Mouse (Mus musculus): ENCODE results near the gene Ralbp1. TPM values are rescaled to one million over a fixed set of nuclear protein-coding genes. Genes with fewer than 3 reads are reported as not detected.

Gene Ralbp1
- polyA plus RNA-seq, 1 experiment from 2014 or later, result 55.2 TPM

DNA sequence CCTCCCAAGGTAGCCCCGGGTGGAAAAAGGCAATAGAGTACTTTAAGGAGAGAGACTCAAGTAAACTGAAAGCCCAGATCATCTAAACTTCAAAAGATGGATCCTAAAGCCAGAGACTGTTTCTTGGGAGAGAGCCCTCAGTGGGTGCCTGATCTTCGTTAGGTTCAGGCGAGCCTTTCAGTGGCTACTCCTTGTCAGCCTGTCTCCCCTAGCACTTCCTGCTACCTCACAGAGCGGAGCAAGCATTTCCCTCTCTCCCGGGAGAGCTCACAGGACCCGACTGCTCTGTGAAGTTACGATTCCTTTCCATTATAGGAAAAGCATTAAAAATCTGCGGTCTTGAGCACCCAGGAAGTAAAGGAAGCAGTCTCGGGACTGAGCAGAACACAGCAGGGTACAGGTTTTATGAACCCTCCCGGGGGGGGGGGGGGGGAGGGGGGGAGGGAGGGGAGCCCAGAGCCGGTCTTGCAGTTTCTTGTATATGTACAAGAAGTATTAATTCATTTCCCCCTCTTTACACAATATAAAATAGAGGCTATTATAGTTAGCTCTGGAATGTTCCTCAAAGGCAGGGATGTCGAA, 20.8 kb upstream of the Ralbp1 start:
- ATAC-seq (replicated peaks; ENCODE audit: low FRiP score) (no peak), DNase-seq (ENCODE audit: low spot score) (no peak)
- 0 out of 2 replicates have a peak, but pooled peaks cover 2% of the 10 kb centered on the region for H3K9me3 ChIP-seq (ENCODE audit: control insufficient read depth, low read length)
- H3K9ac ChIP-seq (ENCODE audit: low read depth, low read length), result no peak overlapping the region
- peak overlapping the region; percentile 43 for H3K4me2 ChIP-seq
- 35% methylated on average over 11 of the region's 12 CpGs for WGBS
- no peak overlapping the region for H3K27ac ChIP-seq (ENCODE audit: low read depth, low read length)
- H3K4me1 ChIP-seq (replicated peaks; ENCODE audit: control insufficient read depth, insufficient read depth, low read length), result peaks cover 7% of the 10 kb centered on the region
- no peaks in the 10 kb centered on the region for H3K36me3 ChIP-seq (ENCODE audit: control insufficient read depth, insufficient read depth, low read length)
- peak overlapping the region; percentile 3; the same call in 1 of the 2 replicates for H3K4me3 ChIP-seq (ENCODE audit: low read depth, low read length)
- H3K27me3 ChIP-seq (replicated peaks; ENCODE audit: control insufficient read depth, insufficient read depth, low read length), result no peaks in the 10 kb centered on the region

DNA sequence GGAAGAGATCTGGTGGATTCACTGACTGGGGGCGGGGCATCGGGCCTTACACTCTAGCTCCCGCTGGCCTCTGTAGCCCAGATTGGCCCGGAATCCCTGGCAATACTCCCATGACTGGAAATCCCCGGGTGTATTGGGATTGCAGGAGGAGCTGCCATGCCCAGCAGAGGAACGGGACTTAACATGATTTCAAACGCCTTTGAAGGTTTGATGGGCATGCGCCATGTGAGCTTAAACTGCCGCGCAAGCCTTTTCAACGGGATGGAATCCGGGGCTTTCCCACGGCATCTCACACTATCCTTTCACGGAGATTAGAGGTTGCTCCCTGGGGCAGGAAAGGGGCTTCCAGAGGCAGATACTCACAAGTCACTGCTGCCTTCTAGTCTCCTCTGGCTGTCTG, 19.6 kb upstream of the Ralbp1 start:
- no peak for ATAC-seq (replicated peaks; ENCODE audit: low FRiP score)
- WGBS, result 80% methylated on average over 14 of the region's 14 CpGs
- no peak overlapping the region for H3K9ac ChIP-seq (ENCODE audit: low read depth, low read length)

DNA sequence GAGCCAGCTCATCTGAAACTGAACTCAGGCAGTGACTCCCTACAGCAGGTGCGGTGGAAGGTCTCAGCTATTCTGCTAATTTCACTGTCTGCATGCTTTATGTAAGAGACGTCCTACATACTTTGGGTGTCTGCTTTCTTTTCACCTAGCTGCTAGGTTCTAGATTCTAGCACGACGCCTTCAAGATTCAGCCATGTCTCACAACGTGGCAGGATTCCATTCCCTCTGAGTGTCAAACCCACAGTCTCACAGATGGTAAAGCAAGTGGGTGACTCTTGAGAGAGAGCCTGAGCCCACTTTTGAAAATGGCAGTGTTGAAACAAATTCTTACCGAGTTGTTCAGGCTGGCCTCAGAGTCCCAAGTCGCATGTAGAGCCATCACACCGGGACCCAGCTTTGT, 18.2 kb upstream of the Ralbp1 start:
- Histone ChIP-seq H3K4me3 (ENCODE audit: low read depth, low read length) (no peak overlapping the region), H3K9ac (ENCODE audit: low read depth, low read length) (no peak overlapping the region), H3K27me3 (replicated peaks; ENCODE audit: control insufficient read depth, insufficient read depth, low read length) (no peaks in the 10 kb centered on the region), H3K9me3 (ENCODE audit: control insufficient read depth, low read length) (0 out of 2 replicates have a peak, but pooled peaks cover 2% of the 10 kb centered on the region), H3K36me3 (ENCODE audit: control insufficient read depth, insufficient read depth, low read length) (no peaks in the 10 kb centered on the region), H3K4me1 (replicated peaks; ENCODE audit: control insufficient read depth, insufficient read depth, low read length) (peaks cover 7% of the 10 kb centered on the region), H3K4me2 (no peak overlapping the region), H3K27ac (ENCODE audit: low read depth, low read length) (no peak overlapping the region)
- 89% methylated on average over 8 of the region's 8 CpGs for whole genome bisulfite sequencing
- no peak for ATAC-seq (replicated peaks; ENCODE audit: low FRiP score)
- DNase-seq (ENCODE audit: low spot score), result no peak

More for the DNA sequence above, 19.6 kb upstream of the Ralbp1 start:
- Histone ChIP-seq H3K27ac (ENCODE audit: low read depth, low read length) (no peak overlapping the region), H3K4me3 (ENCODE audit: low read depth, low read length) (no peak overlapping the region), H3K9me3 (ENCODE audit: control insufficient read depth, low read length) (0 out of 2 replicates have a peak, but pooled peaks cover 2% of the 10 kb centered on the region), H3K27me3 (replicated peaks; ENCODE audit: control insufficient read depth, insufficient read depth, low read length) (no peaks in the 10 kb centered on the region), H3K36me3 (ENCODE audit: control insufficient read depth, insufficient read depth, low read length) (no peaks in the 10 kb centered on the region), H3K4me2 (no peak overlapping the region), H3K4me1 (replicated peaks; ENCODE audit: control insufficient read depth, insufficient read depth, low read length) (peaks cover 7% of the 10 kb centered on the region)
- DNase-seq (ENCODE audit: low spot score), result no peak

DNA sequence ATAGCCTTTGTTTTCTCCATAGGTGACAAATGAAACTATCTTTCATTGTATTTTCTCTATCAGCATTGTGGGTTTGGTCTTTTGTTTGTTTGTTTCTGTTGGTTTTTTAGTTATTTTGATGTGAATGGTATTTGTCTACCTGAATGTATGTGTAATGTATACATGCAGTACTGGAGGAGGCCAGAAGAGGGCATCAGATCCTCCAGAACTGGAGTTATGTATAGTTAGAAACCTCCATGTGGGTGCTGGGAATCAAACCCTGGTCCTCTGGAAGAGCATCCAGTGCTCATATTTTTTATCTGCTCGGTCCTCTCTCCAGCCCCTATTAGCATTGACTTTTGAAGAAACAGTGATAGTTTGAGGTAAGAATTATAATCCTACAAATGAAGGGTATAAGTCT, 17.4 kb upstream of the Ralbp1 start:
- H3K4me3 ChIP-seq (ENCODE audit: low read depth, low read length), result no peak overlapping the region
- 87% methylated on average over 1 of the region's 1 CpGs for WGBS
- H3K4me1 ChIP-seq (replicated peaks; ENCODE audit: control insufficient read depth, insufficient read depth, low read length), result peaks cover 7% of the 10 kb centered on the region
- DNase-seq (ENCODE audit: low spot score) (no peak), ATAC-seq (replicated peaks; ENCODE audit: low FRiP score) (no peak)
- H3K4me2 ChIP-seq, result no peak overlapping the region
- no peak overlapping the region for H3K27ac ChIP-seq (ENCODE audit: low read depth, low read length)
- no peaks in the 10 kb centered on the region for H3K36me3 ChIP-seq (ENCODE audit: control insufficient read depth, insufficient read depth, low read length)
- 0 out of 2 replicates have a peak, but pooled peaks cover 2% of the 10 kb centered on the region for H3K9me3 ChIP-seq (ENCODE audit: control insufficient read depth, low read length)
- H3K9ac ChIP-seq (ENCODE audit: low read depth, low read length), result no peak overlapping the region
- no peaks in the 10 kb centered on the region for H3K27me3 ChIP-seq (replicated peaks; ENCODE audit: control insufficient read depth, insufficient read depth, low read length)

DNA sequence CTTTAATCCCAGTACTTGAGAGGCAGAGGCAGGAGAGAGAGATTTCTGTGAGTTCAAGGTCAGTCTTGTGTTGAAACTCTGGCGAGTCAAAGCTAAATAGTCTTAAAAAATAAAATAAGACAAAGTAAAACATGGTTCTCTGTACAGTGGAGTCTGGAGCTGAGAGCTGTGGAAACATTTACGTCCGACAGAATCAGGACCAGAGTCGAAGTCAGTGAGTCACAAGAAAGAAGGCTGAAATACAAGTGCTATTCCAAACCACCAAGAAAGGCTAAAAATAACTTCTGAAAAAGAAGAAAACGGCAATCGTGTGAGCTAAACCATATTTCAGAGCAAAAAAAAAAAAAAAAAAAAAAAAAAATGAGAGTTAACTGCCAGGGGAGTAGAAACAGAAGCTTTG, 16.7 kb upstream of the Ralbp1 start:
- Histone ChIP-seq H3K4me3 (ENCODE audit: low read depth, low read length) (no peak overlapping the region), H3K9ac (ENCODE audit: low read depth, low read length) (no peak overlapping the region), H3K4me1 (replicated peaks; ENCODE audit: control insufficient read depth, insufficient read depth, low read length) (peaks cover 6% of the 10 kb centered on the region), H3K27me3 (replicated peaks; ENCODE audit: control insufficient read depth, insufficient read depth, low read length) (no peaks in the 10 kb centered on the region), H3K4me2 (no peak overlapping the region), H3K9me3 (ENCODE audit: control insufficient read depth, low read length) (0 out of 2 replicates have a peak, but pooled peaks cover 2% of the 10 kb centered on the region), H3K27ac (ENCODE audit: low read depth, low read length) (no peak overlapping the region), H3K36me3 (ENCODE audit: control insufficient read depth, insufficient read depth, low read length) (no peaks in the 10 kb centered on the region)
- ATAC-seq (replicated peaks; ENCODE audit: low FRiP score) (no peak), DNase-seq (ENCODE audit: low spot score) (no peak)
- 83% methylated on average over 6 of the region's 6 CpGs for WGBS

DNA sequence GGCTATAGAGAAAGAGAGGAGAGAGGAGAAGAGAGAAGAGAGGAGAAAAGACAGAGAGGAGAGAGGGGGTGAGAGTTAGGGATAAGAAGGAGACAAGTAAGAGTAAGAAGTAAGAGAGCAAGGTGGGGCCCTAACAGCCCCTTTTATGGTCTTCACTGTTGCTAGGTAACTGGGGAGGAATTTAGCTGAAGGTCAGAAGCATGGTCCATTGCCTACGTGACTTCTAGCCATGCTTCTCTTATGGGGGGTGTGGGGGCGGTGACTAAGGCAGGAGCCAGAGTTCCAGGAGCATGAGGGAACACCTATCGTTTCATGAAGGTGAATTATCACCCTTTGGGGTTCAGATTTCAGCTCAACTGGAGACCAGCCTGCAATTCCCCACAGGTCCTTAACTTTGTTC, 10.4 kb upstream of the Ralbp1 start:
- H3K4me1 ChIP-seq (replicated peaks; ENCODE audit: control insufficient read depth, insufficient read depth, low read length), result no peaks in the 10 kb centered on the region
- no peak overlapping the region for H3K27ac ChIP-seq (ENCODE audit: low read depth, low read length)
- no peak overlapping the region for H3K9ac ChIP-seq (ENCODE audit: low read depth, low read length)
- H3K27me3 ChIP-seq (replicated peaks; ENCODE audit: control insufficient read depth, insufficient read depth, low read length), result no peaks in the 10 kb centered on the region
- 76% methylated on average over 3 of the region's 3 CpGs for WGBS
- ATAC-seq (replicated peaks; ENCODE audit: low FRiP score) (no peak), DNase-seq (ENCODE audit: low spot score) (no peak)
- no peak overlapping the region for H3K4me2 ChIP-seq
- no peaks in the 10 kb centered on the region for H3K9me3 ChIP-seq (ENCODE audit: control insufficient read depth, low read length)
- no peak overlapping the region for H3K4me3 ChIP-seq (ENCODE audit: low read depth, low read length)
- H3K36me3 ChIP-seq (ENCODE audit: control insufficient read depth, insufficient read depth, low read length), result no peaks in the 10 kb centered on the region

DNA sequence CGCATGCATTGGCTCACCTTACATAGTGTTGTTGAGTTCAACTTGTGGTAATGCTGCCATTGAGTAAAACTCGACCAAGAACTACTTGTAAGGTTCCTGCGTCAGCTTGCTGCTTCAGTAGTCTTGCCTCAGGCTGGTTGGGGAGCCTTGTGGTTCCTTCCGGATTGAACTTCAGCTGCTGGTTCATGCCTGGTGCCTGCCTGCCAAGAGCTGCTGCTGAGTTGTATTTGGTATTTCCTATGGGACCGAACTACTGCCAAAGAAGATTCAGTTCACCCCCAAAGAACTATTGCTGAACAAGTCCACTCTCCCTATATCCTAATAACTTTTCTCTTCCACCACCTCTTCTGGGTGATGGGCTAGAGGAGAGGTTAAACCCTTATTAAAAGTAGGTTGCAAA, 3.9 kb upstream of the Ralbp1 start:
- Histone ChIP-seq H3K27ac (ENCODE audit: low read depth, low read length) (no peak overlapping the region), H3K4me1 (replicated peaks; ENCODE audit: control insufficient read depth, insufficient read depth, low read length) (no peaks in the 10 kb centered on the region), H3K9ac (ENCODE audit: low read depth, low read length) (no peak overlapping the region), H3K36me3 (ENCODE audit: control insufficient read depth, insufficient read depth, low read length) (no peaks in the 10 kb centered on the region), H3K27me3 (replicated peaks; ENCODE audit: control insufficient read depth, insufficient read depth, low read length) (no peaks in the 10 kb centered on the region), H3K4me3 (ENCODE audit: low read depth, low read length) (no peak overlapping the region), H3K9me3 (ENCODE audit: control insufficient read depth, low read length) (no peaks in the 10 kb centered on the region), H3K4me2 (no peak overlapping the region)
- DNase-seq (ENCODE audit: low spot score) (no peak), ATAC-seq (replicated peaks; ENCODE audit: low FRiP score) (no peak)
- WGBS, result 77% methylated on average over 5 of the region's 5 CpGs

DNA sequence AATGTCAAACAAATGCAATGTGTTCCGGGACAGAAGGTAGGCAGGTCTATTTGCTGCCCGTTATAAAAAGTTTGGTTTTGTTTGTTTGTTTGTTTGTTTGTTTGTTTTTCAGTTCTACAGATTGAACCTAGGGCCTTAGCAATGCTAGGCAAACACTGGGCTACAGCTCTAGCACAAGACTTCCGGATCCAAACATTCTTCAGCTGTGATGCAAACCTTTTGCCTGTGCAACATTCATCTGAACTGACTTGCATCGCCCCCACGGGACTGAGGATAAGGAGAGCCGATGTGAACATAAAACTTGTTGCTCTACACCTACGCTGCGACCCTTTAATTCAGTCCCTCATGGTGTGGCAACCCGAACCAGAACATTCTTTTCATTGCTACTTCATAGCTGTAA, 973 bp upstream of the Ralbp1 start:
- Histone ChIP-seq H3K9ac (ENCODE audit: low read depth, low read length) (no peak overlapping the region), H3K9me3 (ENCODE audit: control insufficient read depth, low read length) (no peaks in the 10 kb centered on the region), H3K36me3 (ENCODE audit: control insufficient read depth, insufficient read depth, low read length) (no peaks in the 10 kb centered on the region), H3K4me2 (peak overlapping the region; percentile 94), H3K27me3 (replicated peaks; ENCODE audit: control insufficient read depth, insufficient read depth, low read length) (no peaks in the 10 kb centered on the region), H3K27ac (ENCODE audit: low read depth, low read length) (no peak overlapping the region), H3K4me3 (ENCODE audit: low read depth, low read length) (peak overlapping the region; percentile 95), H3K4me1 (replicated peaks; ENCODE audit: control insufficient read depth, insufficient read depth, low read length) (peaks cover 8% of the 10 kb centered on the region)
- 66% methylated on average over 9 of the region's 9 CpGs for WGBS
- ATAC-seq (replicated peaks; ENCODE audit: low FRiP score) (no peak), DNase-seq (ENCODE audit: low spot score) (no peak)

DNA sequence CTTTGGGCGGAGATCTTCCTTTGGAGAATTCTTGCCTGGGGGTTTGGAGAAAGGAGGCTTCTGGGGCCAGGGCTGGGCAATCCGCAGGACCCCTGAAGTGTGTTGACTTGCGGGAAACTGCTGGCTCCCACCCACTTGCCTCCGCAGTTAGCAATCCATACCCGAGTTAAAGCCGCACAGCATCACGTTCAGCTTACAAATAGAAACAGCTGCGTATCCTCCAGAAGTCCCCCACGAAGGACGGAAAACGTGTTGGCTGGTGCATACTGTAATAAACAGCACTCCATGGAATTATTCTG, 251 bp downstream of the Ralbp1 start:
- H3K4me3 ChIP-seq (ENCODE audit: low read depth, low read length), result peak overlapping the region; percentile 95
- peaks cover 8% of the 10 kb centered on the region for H3K4me1 ChIP-seq (replicated peaks; ENCODE audit: control insufficient read depth, insufficient read depth, low read length)
- ATAC-seq (replicated peaks; ENCODE audit: low FRiP score) (no peak), DNase-seq (ENCODE audit: low spot score) (no peak)
- peak overlapping the region; percentile 91 for H3K27ac ChIP-seq (ENCODE audit: low read depth, low read length)
- no peaks in the 10 kb centered on the region for H3K9me3 ChIP-seq (ENCODE audit: control insufficient read depth, low read length)
- under 1% methylated on average over 11 of the region's 11 CpGs for WGBS
- no peaks in the 10 kb centered on the region for H3K27me3 ChIP-seq (replicated peaks; ENCODE audit: control insufficient read depth, insufficient read depth, low read length)
- peak overlapping the region; percentile 88 for H3K9ac ChIP-seq (ENCODE audit: low read depth, low read length)
- no peaks in the 10 kb centered on the region for H3K36me3 ChIP-seq (ENCODE audit: control insufficient read depth, insufficient read depth, low read length)
- peak overlapping the region; percentile 94 for H3K4me2 ChIP-seq
